Mouse (Mus musculus): Measurements from ENCODE around the gene Cfap54. TPM values are rescaled to one million over a fixed set of nuclear protein-coding genes. Genes with fewer than 3 reads are reported as not detected.

Gene Cfap54
- polyA plus RNA-seq, 3 experiments from 2014 or later: 0.70 to 2.5 (median 0.93) TPM

DNA sequence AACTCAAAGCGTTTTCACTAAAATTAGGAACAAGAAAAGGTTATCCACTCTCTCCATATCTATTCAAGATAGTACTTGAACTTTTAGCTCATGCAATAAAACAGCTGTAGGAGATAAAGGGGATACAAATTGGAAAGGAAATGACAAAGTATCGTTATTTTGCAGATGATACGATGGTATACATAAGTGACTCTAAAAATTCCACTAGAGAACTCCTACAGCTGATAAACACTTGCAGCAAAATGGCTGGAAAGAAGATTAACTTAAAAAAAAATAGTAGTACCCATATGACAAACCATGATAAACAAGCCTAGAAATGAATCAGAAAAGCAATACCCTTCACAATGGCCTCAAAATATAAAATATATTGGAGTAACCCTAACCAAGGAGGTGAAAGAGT is 352.7 kb downstream of the Cfap54 start:
- no peak for ATAC-seq

Other genes starting within 250 kb of the Cfap54 start
- gene Cdk17, start 79.3 kb upstream of the Cfap54 start, polyA plus RNA-seq (2017; shearing (Covaris generic)): 10 to 100 TPM; 40.0 to 51.5 (median 43.0) TPM
- 10 to 100 TPM; 36.0 to 50.7 (median 38.6) TPM for gene Elk3, start 229.5 kb upstream of the Cfap54 start, polyA plus RNA-seq (2017; shearing (Covaris generic))

Data from inflammation-experienced regulatory T-cells, adult 6 months (primary cell).